Mouse (Mus musculus) embryonic fibroblast, embryonic 13.5 days (primary cell): Measurements from ENCODE around the gene Nmnat2. TPM values are rescaled to one million over a fixed set of nuclear protein-coding genes. Genes with fewer than 3 reads are reported as not detected.

Source experiments
- H3K27ac ChIP-seq: 2 replicates; pipeline ENCODE4 v1.5.1; 2012; ENCODE audit warnings: low read length, control low read depth, inconsistent platforms; ENCODE audit not compliant: insufficient read depth
- H3K4me1 ChIP-seq: 2 replicates; pipeline ENCODE4 v1.6.1; 2011; ENCODE audit warnings: low read length; ENCODE audit not compliant: control insufficient read depth, insufficient read depth
- H3K4me3 ChIP-seq: 2 replicates; pipeline ENCODE4 v1.5.1; 2011; ENCODE audit warnings: mild to moderate bottlenecking, control low read depth, low read length; ENCODE audit not compliant: insufficient read depth
- CTCF ChIP-seq: IDR thresholded peaks from 2 replicates; pipeline ENCODE4 v1.5.1; 2011; ENCODE audit warnings: mild to moderate bottlenecking, control low read depth, low read length, moderate library complexity, borderline replicate concordance; ENCODE audit not compliant: insufficient read depth
- POLR2A ChIP-seq: IDR thresholded peaks from 2 replicates; pipeline ENCODE4 v1.6.1; 2011; ENCODE audit warnings: low read depth, mild to moderate bottlenecking, control low read depth, low read length, moderate library complexity
- polyA plus RNA-seq: library from polyadenylated mRNA; stranded (reverse); fragments of >200 nt; gene quantifications from 2 replicates; pipeline ENCODE4 v1.2.4, GENCODE M21; 2011; ENCODE audit warnings: low read depth; ENCODE audit not compliant: missing spikeins, insufficient read length

Gene Nmnat2
- polyA plus RNA-seq, 1 experiment: 26.7 TPM

DNA sequence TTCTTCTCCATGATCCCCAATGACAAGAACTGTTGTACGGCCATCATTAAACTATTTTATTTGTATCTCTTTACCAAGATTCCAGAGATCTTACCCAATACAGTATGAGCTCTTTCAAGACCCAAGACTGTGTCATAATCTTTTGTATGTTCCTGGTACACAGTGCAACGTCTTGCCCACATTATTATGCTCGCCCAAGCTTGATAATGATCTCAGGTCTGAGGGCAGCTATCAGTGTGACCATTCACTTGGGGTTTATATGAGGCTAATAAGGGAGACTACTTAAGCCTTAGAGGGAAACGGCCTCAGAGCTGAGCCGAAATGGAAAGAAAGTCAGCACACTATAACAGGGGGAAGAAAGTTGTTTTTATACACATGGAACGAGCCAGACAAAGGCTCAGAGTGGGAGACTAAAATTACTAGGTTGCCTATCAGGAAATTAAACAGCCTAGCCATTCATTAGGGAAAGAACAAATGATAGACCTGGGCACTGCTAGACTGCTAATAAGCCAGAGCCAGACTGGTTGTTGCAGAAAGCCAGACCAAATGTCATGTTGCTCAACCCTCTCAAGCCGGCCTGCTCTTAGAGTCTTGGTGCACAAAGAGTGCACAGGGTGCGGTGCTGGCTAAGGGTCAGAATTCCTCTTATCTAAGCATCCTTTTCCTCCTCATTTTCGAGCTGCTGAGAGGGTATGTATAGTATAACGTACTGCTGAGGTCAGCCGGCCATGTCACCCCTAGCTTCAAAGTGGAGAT, 47.7 kb downstream of the Nmnat2 start:
- TF ChIP-seq POLR2A (no peak), CTCF (no peak)

GRCm38 (mm10) chr1:153004472-153004871, 49.7 kb downstream of the Nmnat2 start:
- H3K4me3 ChIP-seq: no peak overlapping the region
- H3K4me1 ChIP-seq: 0 out of 2 replicates have a peak, but pooled peaks cover 3% of the 10 kb centered on the region
- H3K27ac ChIP-seq: no peak overlapping the region
- TF ChIP-seq POLR2A: no peak

More for the DNA sequence above, 47.7 kb downstream of the Nmnat2 start:
- Histone ChIP-seq H3K4me1 (0 out of 2 replicates have a peak, but pooled peaks cover 3% of the 10 kb centered on the region), H3K4me3 (no peak overlapping the region), H3K27ac (no peak overlapping the region)

DNA sequence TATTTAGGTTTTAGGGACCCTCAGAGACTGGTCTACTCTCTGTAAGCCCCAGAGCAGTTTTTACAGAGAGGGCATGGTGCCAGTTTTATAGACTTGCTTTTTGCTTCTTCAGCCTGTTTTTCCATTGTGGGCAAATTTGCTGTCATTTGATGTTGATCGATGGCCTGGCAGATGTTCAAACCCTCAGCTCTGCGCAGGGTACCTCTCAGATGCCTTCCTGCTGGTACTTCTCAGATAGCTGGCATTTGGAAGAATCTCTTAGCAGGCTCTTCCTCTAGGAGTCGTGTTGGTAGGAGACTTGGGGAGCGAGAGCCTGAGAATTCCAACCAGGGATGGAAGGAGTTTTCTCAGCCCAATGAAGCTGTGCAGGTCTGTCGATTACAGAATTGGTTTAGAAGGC, 51.3 kb downstream of the Nmnat2 start:
- Histone ChIP-seq H3K4me1 (peaks cover 4% of the 10 kb centered on the region; the same call in 1 of the 2 replicates), H3K27ac (no peak overlapping the region), H3K4me3 (no peak overlapping the region)
- TF ChIP-seq CTCF: no peak
- no peak for TF ChIP-seq POLR2A

DNA sequence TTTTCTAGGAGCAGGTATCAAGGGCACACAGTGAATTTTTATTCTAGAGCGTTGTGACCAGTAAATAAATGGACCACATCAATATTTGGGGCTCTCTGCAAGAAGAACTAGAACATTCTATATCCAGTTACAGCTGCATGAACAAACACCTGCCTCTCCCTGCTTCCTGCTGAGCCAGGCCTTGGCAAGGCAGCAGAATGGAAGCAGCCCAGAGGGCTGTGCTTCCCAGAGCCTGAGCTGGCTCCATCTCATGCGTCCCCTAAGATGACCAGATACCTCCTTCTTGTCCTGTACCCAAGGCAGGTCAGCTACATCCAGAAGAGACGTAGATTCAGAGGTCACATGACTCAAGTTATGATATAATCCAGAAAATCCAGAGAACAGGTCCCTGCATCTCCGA, 52.0 kb downstream of the Nmnat2 start:
- Histone ChIP-seq H3K4me3 (no peak overlapping the region), H3K27ac (no peak overlapping the region)
- TF ChIP-seq POLR2A (no peak), CTCF (no peak)

DNA sequence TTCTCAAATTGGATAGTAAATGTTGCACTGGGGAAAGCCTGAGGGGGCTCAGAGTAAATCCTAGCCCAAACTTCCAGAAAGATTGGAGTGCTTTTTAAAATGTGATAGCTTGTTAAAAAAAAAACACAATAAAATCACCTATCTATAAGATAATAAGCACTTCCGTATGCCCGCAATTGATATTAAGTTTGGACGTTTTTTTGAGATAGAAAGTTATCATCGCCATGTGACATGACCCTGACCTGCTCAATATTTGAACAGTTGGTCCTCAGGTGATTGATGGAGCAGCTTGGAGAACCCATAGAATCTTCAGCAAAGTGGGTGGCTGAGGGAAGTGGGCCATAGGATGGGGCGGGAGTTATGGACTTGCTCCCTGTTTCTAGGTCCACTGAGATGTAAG, 52.5 kb downstream of the Nmnat2 start:
- Histone ChIP-seq H3K4me3 (no peak overlapping the region), H3K4me1 (peaks cover 4% of the 10 kb centered on the region; the same call in 1 of the 2 replicates)
- TF ChIP-seq CTCF (no peak), POLR2A (no peak)

More for the DNA sequence above, 52.0 kb downstream of the Nmnat2 start:
- peaks cover 4% of the 10 kb centered on the region; the same call in 1 of the 2 replicates for H3K4me1 ChIP-seq

DNA sequence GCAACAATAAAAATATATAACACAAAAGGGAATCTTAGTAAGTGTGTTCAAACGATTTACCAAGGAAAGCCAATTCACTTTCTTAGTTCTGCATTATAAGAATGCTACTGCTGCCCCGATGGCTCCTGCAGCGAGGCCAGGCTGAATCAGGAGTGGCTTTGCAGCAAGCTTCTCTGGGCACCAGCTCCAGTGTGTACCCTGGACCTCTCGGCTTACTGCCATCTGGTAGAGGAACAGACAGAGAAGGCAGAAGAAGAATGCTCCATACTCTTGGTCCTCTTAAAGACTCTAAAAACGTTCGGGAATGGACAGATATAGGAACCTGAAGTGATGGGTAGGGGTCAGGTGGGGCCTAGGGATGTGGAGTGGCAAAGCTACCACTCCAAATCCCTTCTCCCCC, 53.0 kb downstream of the Nmnat2 start:
- Histone ChIP-seq H3K27ac (no peak overlapping the region), H3K4me1 (peaks cover 4% of the 10 kb centered on the region; the same call in 1 of the 2 replicates), H3K4me3 (no peak overlapping the region)
- TF ChIP-seq CTCF: no peak
- no peak for TF ChIP-seq POLR2A

More for the DNA sequence above, 52.5 kb downstream of the Nmnat2 start:
- no peak overlapping the region for H3K27ac ChIP-seq

DNA sequence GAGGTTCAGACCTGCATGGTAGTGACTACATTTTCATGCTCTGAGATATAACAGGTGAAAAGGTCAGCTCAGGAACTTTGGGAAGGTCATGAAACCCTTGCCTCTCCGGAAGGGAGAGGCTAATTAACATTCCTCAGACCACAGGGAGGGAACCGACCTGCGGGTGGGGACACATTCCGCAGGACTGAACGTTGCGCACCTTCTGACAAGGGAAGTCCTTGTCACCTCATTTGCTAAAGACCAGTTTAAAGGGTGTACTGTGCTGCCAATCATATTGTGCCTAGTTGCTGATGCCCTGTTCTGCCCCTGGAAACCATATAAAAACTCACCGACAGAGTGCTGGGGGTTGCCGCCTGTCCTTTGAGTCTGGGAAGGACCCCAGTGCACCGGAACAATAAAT, 54.5 kb downstream of the Nmnat2 start:
- no peak for TF ChIP-seq CTCF
- TF ChIP-seq POLR2A: no peak
- no peak overlapping the region for H3K27ac ChIP-seq
- peaks cover 4% of the 10 kb centered on the region; the same call in 1 of the 2 replicates for H3K4me1 ChIP-seq
- H3K4me3 ChIP-seq: no peak overlapping the region

GRCm38 (mm10) chr1:153010353-153011351, 55.9 kb downstream of the Nmnat2 start:
- peaks cover 4% of the 10 kb centered on the region; the same call in 1 of the 2 replicates for H3K4me1 ChIP-seq
- peak overlapping the region; percentile 27 for H3K27ac ChIP-seq
- no peak overlapping the region for H3K4me3 ChIP-seq
- TF ChIP-seq CTCF (no peak), POLR2A (no peak)

DNA sequence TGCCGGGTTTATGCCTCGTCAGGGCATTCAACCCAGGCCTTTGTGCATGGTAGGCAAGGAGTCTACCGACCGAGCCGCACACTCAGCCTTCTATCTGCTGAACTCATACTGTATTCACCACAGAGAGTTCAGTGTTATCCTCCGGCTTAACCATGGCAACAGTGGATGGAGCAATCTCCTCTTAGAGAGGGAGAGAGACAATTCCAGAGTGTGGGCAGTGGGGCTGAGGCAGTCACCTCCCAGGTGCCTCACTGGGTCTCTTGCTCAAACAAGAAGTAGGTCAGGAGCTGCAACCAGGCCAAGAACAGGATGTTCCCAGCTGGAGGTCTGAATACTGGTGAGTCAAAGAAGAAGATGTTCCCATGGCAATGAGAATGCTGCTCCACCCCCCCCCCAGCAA, 56.8 kb downstream of the Nmnat2 start:
- Histone ChIP-seq H3K4me1 (peaks cover 4% of the 10 kb centered on the region; the same call in 1 of the 2 replicates), H3K4me3 (no peak overlapping the region), H3K27ac (no peak overlapping the region)
- TF ChIP-seq CTCF: no peak
- no peak for TF ChIP-seq POLR2A
